21 mouse cellular contexts compared by ENCODE assay signal in the genomic region with DNA sequence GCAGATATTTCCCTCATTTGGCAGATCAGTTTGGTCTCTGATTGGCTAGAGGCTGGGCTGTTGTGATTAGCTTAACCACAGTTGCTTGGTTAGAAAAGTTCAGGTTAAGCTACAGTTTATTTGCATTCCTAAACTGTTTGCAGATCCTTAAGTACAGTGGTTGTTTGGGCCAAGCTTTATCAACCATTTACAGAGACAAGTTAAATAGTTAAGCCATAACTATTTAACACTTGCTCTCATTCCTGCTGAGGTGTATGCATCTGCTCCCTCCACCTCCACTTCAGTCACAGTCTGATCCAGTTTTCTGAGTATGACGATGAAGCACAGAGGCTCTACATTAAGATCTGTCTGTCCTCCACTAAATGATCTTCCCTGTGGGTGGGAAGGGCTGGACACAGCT. TPM values are rescaled to one million over a fixed set of nuclear protein-coding genes. Genes with fewer than 3 reads are reported as not detected.
"Had no signal": no experiment of that assay in that cellular context is flagged by ENCODE, and none has a peak within 500 bp of the region (broad histone marks: within the 10 kb centered on the region; RNA-seq: fewer than 3 reads in every experiment).

No protein-coding gene starts in this region.

- H3K36me3 ChIP-seq: limb, embryonic 12.5 days; limb, embryonic 15.5 days; lung, embryonic 15.5 days; midbrain, embryonic 10.5 days; midbrain, embryonic 13.5 days; neural tube, embryonic 13.5 days had no signal

- H3K4me2 ChIP-seq: hindbrain, embryonic 14.5 days; limb, embryonic 12.5 days; limb, embryonic 15.5 days; liver, embryonic 11.5 days; lung, embryonic 15.5 days; midbrain, embryonic 13.5 days; neural tube, embryonic 13.5 days had no signal

- ATAC-seq: hindbrain, postnatal 0 days; inflammation-experienced regulatory T-cells, adult 6 months; intestine, embryonic 16.5 days; liver, postnatal 0 days; midbrain, embryonic 13.5 days; midbrain, embryonic 16.5 days had no signal

- H3K27me3 ChIP-seq: limb, embryonic 12.5 days; limb, embryonic 15.5 days; lung, embryonic 15.5 days; megakaryocyte, embryonic 14.5 days; midbrain, embryonic 13.5 days; neural tube, embryonic 13.5 days had no signal

- H3K4me1 ChIP-seq: limb, embryonic 12.5 days; limb, embryonic 15.5 days; lung, embryonic 15.5 days; megakaryocyte, embryonic 14.5 days; midbrain, embryonic 10.5 days; midbrain, embryonic 13.5 days; neural tube, embryonic 13.5 days had no signal

- H3K9me3 ChIP-seq: limb, embryonic 15.5 days; lung, embryonic 15.5 days; midbrain, embryonic 13.5 days; neural tube, embryonic 13.5 days had no signal

- H3K9ac ChIP-seq: hindbrain, embryonic 14.5 days; limb, embryonic 12.5 days; limb, embryonic 15.5 days; liver, embryonic 14.5 days; liver, postnatal 0 days; lung, embryonic 15.5 days; midbrain, embryonic 13.5 days; neural tube, embryonic 13.5 days had no signal

- H3K27ac ChIP-seq: hindbrain, embryonic 14.5 days; hindbrain, postnatal 0 days; kidney, postnatal 0 days; limb, embryonic 12.5 days; limb, embryonic 15.5 days; liver, embryonic 14.5 days; lung, embryonic 15.5 days; midbrain, embryonic 10.5 days; midbrain, embryonic 13.5 days; neural tube, embryonic 13.5 days had no signal

- H3K4me3 ChIP-seq: limb, embryonic 12.5 days; limb, embryonic 15.5 days; lung, embryonic 15.5 days; megakaryocyte, embryonic 14.5 days; midbrain, embryonic 10.5 days; midbrain, embryonic 13.5 days; myocyte; neural tube, embryonic 13.5 days had no signal

- DNase-seq: left cerebral cortex, postnatal 4 days; liver, postnatal 0 days; thymus, adult 2 months; thymus, postnatal 14 days; thymus, postnatal 4 days had no signal

RNA-seq across cellular contexts. Expression of a gene that starts 58.6 kb away (rescaled TPM):
- polyA plus RNA-seq: inflammation-experienced regulatory T-cells, adult 6 months; myocyte had no signal
